Mouse (Mus musculus): Measurements from ENCODE around the gene Gpx7. TPM values are rescaled to one million over a fixed set of nuclear protein-coding genes. Genes with fewer than 3 reads are reported as not detected.
A peak's percentile ranks its signal among the peaks of the same experiment; 100 is the strongest.

Gpx7 gene
- 7.5 and 7.8 TPM in 2 replicates for polyA plus RNA-seq (2012; rRNA removed)

DNA sequence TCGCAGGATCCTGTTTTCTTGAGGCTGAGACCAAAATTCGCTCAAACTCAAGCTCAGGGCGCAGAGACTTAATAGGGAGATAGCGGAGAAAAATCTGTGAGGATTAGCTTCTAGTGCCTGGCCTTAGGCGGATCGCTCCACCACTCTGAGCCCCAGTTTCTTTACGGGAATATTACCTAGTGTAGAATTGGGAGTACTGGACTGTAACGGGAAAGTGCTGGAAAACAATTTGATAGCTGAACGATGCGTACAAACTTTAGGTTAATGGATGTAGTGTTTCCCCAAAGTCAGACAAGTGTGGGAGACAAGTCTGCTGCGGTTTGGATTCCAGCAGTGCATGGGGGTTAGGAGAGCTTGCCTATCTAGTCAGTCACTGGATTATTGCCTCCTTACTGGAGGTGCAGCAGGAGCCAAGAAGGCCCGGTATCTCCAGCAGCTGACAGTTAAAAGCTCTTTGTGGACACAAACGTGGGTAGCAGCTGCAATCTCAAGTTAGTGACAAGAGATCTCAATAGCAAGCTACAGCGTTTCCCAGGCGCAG, at the start of gene Gpx7:
Gene Gpx7, minus strand, starts transcription at position 101 of the 541 bp plus-strand sequence.
- peak within 1 kb of the TSS; percentile 54 for H3K4me3 ChIP-seq (ENCODE audit: insufficient read depth, low read length)
- H3K27ac ChIP-seq (ENCODE audit: insufficient read depth, low read length): peak within 1 kb of the TSS; percentile 27; the same call in 1 of the 2 replicates
- TF ChIP-seq POLR2A (IDR thresholded peaks at IDR 0.05; ENCODE audit: extremely low read depth, insufficient read depth, low read length) (no peak), CTCF (IDR thresholded peaks at IDR 0.05; ENCODE audit: extremely low read depth, insufficient read depth, low read length) (no peak)
- peaks cover 6% of the 10 kb centered on the region; the same call in 1 of the 2 replicates for H3K4me1 ChIP-seq (ENCODE audit: control insufficient read depth, insufficient read depth, low read length)

GRCm38 (mm10) chr4:108456028-108456427, 49.3 kb upstream of the Gpx7 start:
- no peak overlapping the region for H3K27ac ChIP-seq (ENCODE audit: insufficient read depth, low read length)
- TF ChIP-seq POLR2A (IDR thresholded peaks at IDR 0.05; ENCODE audit: extremely low read depth, insufficient read depth, low read length) (no peak), CTCF (IDR thresholded peaks at IDR 0.05; ENCODE audit: extremely low read depth, insufficient read depth, low read length) (no peak)

GRCm38 (mm10) chr4:108448091-108448490, 41.3 kb upstream of the Gpx7 start:
- H3K4me3 ChIP-seq (ENCODE audit: insufficient read depth, low read length): no peak overlapping the region
- no peaks in the 10 kb centered on the region for H3K4me1 ChIP-seq (ENCODE audit: control insufficient read depth, insufficient read depth, low read length)
- no peak overlapping the region for H3K27ac ChIP-seq (ENCODE audit: insufficient read depth, low read length)
- no peak for TF ChIP-seq POLR2A (IDR thresholded peaks at IDR 0.05; ENCODE audit: extremely low read depth, insufficient read depth, low read length)
- no peak for TF ChIP-seq CTCF (IDR thresholded peaks at IDR 0.05; ENCODE audit: extremely low read depth, insufficient read depth, low read length)

More at GRCm38 (mm10) chr4:108456028-108456427, 49.3 kb upstream of the Gpx7 start:
- Histone ChIP-seq H3K4me3 (ENCODE audit: insufficient read depth, low read length) (no peak overlapping the region), H3K4me1 (ENCODE audit: control insufficient read depth, insufficient read depth, low read length) (peaks cover 2% of the 10 kb centered on the region; the same call in 1 of the 2 replicates)

- H3K27ac ChIP-seq (ENCODE audit: insufficient read depth, low read length): no peak overlapping the region
- H3K4me1 ChIP-seq (ENCODE audit: control insufficient read depth, insufficient read depth, low read length): no peaks in the 10 kb centered on the region
- TF ChIP-seq POLR2A (IDR thresholded peaks at IDR 0.05; ENCODE audit: extremely low read depth, insufficient read depth, low read length) (no peak), CTCF (IDR thresholded peaks at IDR 0.05; ENCODE audit: extremely low read depth, insufficient read depth, low read length) (no peak)
- no peak overlapping the region for H3K4me3 ChIP-seq (ENCODE audit: insufficient read depth, low read length)
Measured at GRCm38 (mm10) chr4:108438082-108438840, 31.5 kb upstream of the Gpx7 start.

- no peaks in the 10 kb centered on the region for H3K4me1 ChIP-seq (ENCODE audit: control insufficient read depth, insufficient read depth, low read length)
- TF ChIP-seq CTCF (IDR thresholded peaks at IDR 0.05; ENCODE audit: extremely low read depth, insufficient read depth, low read length) (no peak), POLR2A (IDR thresholded peaks at IDR 0.05; ENCODE audit: extremely low read depth, insufficient read depth, low read length) (no peak)
- H3K27ac ChIP-seq (ENCODE audit: insufficient read depth, low read length): no peak overlapping the region
- no peak overlapping the region for H3K4me3 ChIP-seq (ENCODE audit: insufficient read depth, low read length)
Measured at GRCm38 (mm10) chr4:108436225-108436624, 29.5 kb upstream of the Gpx7 start.

GRCm38 (mm10) chr4:108435646-108436045, 28.9 kb upstream of the Gpx7 start:
- no peaks in the 10 kb centered on the region for H3K4me1 ChIP-seq (ENCODE audit: control insufficient read depth, insufficient read depth, low read length)
- TF ChIP-seq CTCF (IDR thresholded peaks at IDR 0.05; ENCODE audit: extremely low read depth, insufficient read depth, low read length): no peak
- TF ChIP-seq POLR2A (IDR thresholded peaks at IDR 0.05; ENCODE audit: extremely low read depth, insufficient read depth, low read length): no peak
- H3K27ac ChIP-seq (ENCODE audit: insufficient read depth, low read length): no peak overlapping the region
- no peak overlapping the region for H3K4me3 ChIP-seq (ENCODE audit: insufficient read depth, low read length)

- TF ChIP-seq POLR2A (IDR thresholded peaks at IDR 0.05; ENCODE audit: extremely low read depth, insufficient read depth, low read length) (no peak), CTCF (IDR thresholded peaks at IDR 0.05; ENCODE audit: extremely low read depth, insufficient read depth, low read length) (no peak)
- Histone ChIP-seq H3K27ac (ENCODE audit: insufficient read depth, low read length) (no peak overlapping the region), H3K4me1 (ENCODE audit: control insufficient read depth, insufficient read depth, low read length) (no peaks in the 10 kb centered on the region), H3K4me3 (ENCODE audit: insufficient read depth, low read length) (no peak overlapping the region)
Measured at GRCm38 (mm10) chr4:108434781-108435180, 28.0 kb upstream of the Gpx7 start.

- TF ChIP-seq POLR2A (IDR thresholded peaks at IDR 0.05; ENCODE audit: extremely low read depth, insufficient read depth, low read length): no peak
- TF ChIP-seq CTCF (IDR thresholded peaks at IDR 0.05; ENCODE audit: extremely low read depth, insufficient read depth, low read length): no peak
- no peak overlapping the region for H3K27ac ChIP-seq (ENCODE audit: insufficient read depth, low read length)
- H3K4me3 ChIP-seq (ENCODE audit: insufficient read depth, low read length): no peak overlapping the region
- no peaks in the 10 kb centered on the region for H3K4me1 ChIP-seq (ENCODE audit: control insufficient read depth, insufficient read depth, low read length)
Measured at GRCm38 (mm10) chr4:108434221-108434620, 27.5 kb upstream of the Gpx7 start.

GRCm38 (mm10) chr4:108433341-108433740, 26.6 kb upstream of the Gpx7 start:
- Histone ChIP-seq H3K4me3 (ENCODE audit: insufficient read depth, low read length) (no peak overlapping the region), H3K4me1 (ENCODE audit: control insufficient read depth, insufficient read depth, low read length) (no peaks in the 10 kb centered on the region), H3K27ac (ENCODE audit: insufficient read depth, low read length) (no peak overlapping the region)
- TF ChIP-seq POLR2A (IDR thresholded peaks at IDR 0.05; ENCODE audit: extremely low read depth, insufficient read depth, low read length): no peak

DNA sequence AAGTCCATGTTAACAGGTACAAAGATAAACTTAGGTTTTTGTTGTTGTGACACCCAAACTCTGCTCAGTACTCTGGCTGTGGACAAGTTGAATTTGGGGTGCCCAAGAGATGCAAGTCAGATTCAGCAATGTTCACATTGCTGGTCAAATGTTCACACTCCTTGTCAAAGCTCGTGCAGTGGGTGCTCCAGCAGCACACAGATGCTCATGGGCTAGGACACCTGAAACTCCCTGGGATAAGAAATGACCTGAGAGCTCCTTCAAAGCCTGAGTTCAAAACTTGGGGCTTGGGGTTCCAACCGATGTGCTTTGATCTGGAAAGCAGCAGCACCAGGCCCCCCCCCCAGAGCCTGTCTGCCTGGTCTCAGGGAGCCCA, 24.8 kb upstream of the Gpx7 start:
- no peak for TF ChIP-seq CTCF (IDR thresholded peaks at IDR 0.05; ENCODE audit: extremely low read depth, insufficient read depth, low read length)
- H3K4me1 ChIP-seq (ENCODE audit: control insufficient read depth, insufficient read depth, low read length): no peaks in the 10 kb centered on the region
- H3K4me3 ChIP-seq (ENCODE audit: insufficient read depth, low read length): no peak overlapping the region
- H3K27ac ChIP-seq (ENCODE audit: insufficient read depth, low read length): no peak overlapping the region

Data from cortical plate, adult 2 months (tissue).